Mouse (Mus musculus) limb, embryonic 11.5 days (tissue): ENCODE measurements at regions not wholly inside any gene's neighbourhood (a gene's known extent, or its start where the extent isn't known, plus 50 kb on each side); places are given as distances from the start of the nearest gene placed in this dataset.

Experiments
- ATAC-seq: fragments of 200-750 bp; cut with Nextera tagmentation; 2 replicates; pipeline ENCODE4 v1.8.0; 2017; ENCODE audit warnings: low read depth; ENCODE audit not compliant: insufficient number of reproducible peaks, low FRiP score, low TSS enrichment
- DNase-seq: peaks from one replicate; pipeline ENCODE4 v3.0.0-alpha.2; 2015; ENCODE audit warnings: low spot score
- H3K27ac ChIP-seq: fragments of 300-500 bp; sonication (generic); replicated peaks from 2 replicates; pipeline ENCODE4 v1.5.1; 2014; ENCODE audit warnings: low read depth, mild to moderate bottlenecking, low read length
- H3K27me3 ChIP-seq: fragments of 300-500 bp; sonication (generic); 2 replicates; pipeline ENCODE4 v1.6.1; 2014; ENCODE audit warnings: mild to moderate bottlenecking, low read length, mixed read lengths; ENCODE audit not compliant: control insufficient read depth, insufficient read depth
- H3K36me3 ChIP-seq: fragments of 300-500 bp; sonication (generic); 2 replicates; pipeline ENCODE4 v1.6.1; 2014; ENCODE audit warnings: mild to moderate bottlenecking, low read length, moderate library complexity, mixed read lengths; ENCODE audit not compliant: control insufficient read depth, insufficient read depth
- H3K4me1 ChIP-seq: fragments of 300-500 bp; sonication (generic); 2 replicates; pipeline ENCODE4 v1.6.1; 2014; ENCODE audit warnings: low read length, mixed read lengths; ENCODE audit not compliant: control insufficient read depth, insufficient read depth
- H3K4me2 ChIP-seq: fragments of 300-500 bp; sonication (generic); 2 replicates; pipeline ENCODE4 v1.6.1; 2014; ENCODE audit warnings: low read depth, mild to moderate bottlenecking, moderate library complexity; ENCODE audit not compliant: severe bottlenecking
- H3K4me3 ChIP-seq: fragments of 300-500 bp; sonication (generic); 2 replicates; pipeline ENCODE4 v1.5.1; 2014; ENCODE audit warnings: low read depth, low read length
- H3K9ac ChIP-seq: fragments of 300-500 bp; sonication (generic); 2 replicates; pipeline ENCODE4 v1.6.1; 2014; ENCODE audit warnings: mild to moderate bottlenecking, low read length
- H3K9me3 ChIP-seq: fragments of 300-500 bp; sonication (generic); 2 replicates; pipeline ENCODE4 v1.6.1; 2016; ENCODE audit warnings: low read length; ENCODE audit not compliant: control insufficient read depth
- WGBS: fragments of 180-500 bp; shearing (Covaris S2); extraction: QIAGEN DNeasy Blood & Tissue Kit; methylation state at CpG from one replicate; pipeline ENCODE4 v1.1.7; 2014; 5-methylcytosine and 5-hydroxymethylcytosine counted together

GRCm38 (mm10) chr1:78876156-78876555, 59.6 kb downstream of the Kcne4 start:
- H3K9ac ChIP-seq: no peak overlapping the region
- 86% methylated on average over 3 of the region's 3 CpGs for WGBS
- ATAC-seq: no peak

GRCm38 (mm10) chr1:78879246-78879645, 62.7 kb downstream of the Kcne4 start:
- 84% methylated on average over 2 of the region's 2 CpGs for WGBS
- no peak for ATAC-seq

More at GRCm38 (mm10) chr1:78876156-78876555, 59.6 kb downstream of the Kcne4 start:
- no peaks in the 10 kb centered on the region for H3K9me3 ChIP-seq
- no peak for DNase-seq
- no peak overlapping the region for H3K4me2 ChIP-seq
- no peaks in the 10 kb centered on the region for H3K4me1 ChIP-seq
- H3K27ac ChIP-seq: no peak overlapping the region
- H3K36me3 ChIP-seq: no peaks in the 10 kb centered on the region
- no peaks in the 10 kb centered on the region for H3K27me3 ChIP-seq
- no peak overlapping the region for H3K4me3 ChIP-seq

GRCm38 (mm10) chr1:78882455-78882854, 65.9 kb downstream of the Kcne4 start:
- ATAC-seq: no peak

More at GRCm38 (mm10) chr1:78879246-78879645, 62.7 kb downstream of the Kcne4 start:
- Histone ChIP-seq H3K4me1 (no peaks in the 10 kb centered on the region), H3K27me3 (no peaks in the 10 kb centered on the region), H3K9me3 (no peaks in the 10 kb centered on the region), H3K4me3 (no peak overlapping the region), H3K9ac (no peak overlapping the region), H3K27ac (no peak overlapping the region), H3K36me3 (no peaks in the 10 kb centered on the region), H3K4me2 (no peak overlapping the region)
- no peak for DNase-seq

GRCm38 (mm10) chr1:78889241-78889640, 72.7 kb downstream of the Kcne4 start:
- DNase-seq: no peak
- Histone ChIP-seq H3K4me1 (no peaks in the 10 kb centered on the region), H3K27me3 (no peaks in the 10 kb centered on the region), H3K4me3 (no peak overlapping the region), H3K27ac (no peak overlapping the region), H3K36me3 (no peaks in the 10 kb centered on the region), H3K4me2 (no peak overlapping the region), H3K9ac (no peak overlapping the region), H3K9me3 (no peaks in the 10 kb centered on the region)
- no peak for ATAC-seq
- WGBS: 84% methylated on average over 9 of the region's 9 CpGs

More at GRCm38 (mm10) chr1:78882455-78882854, 65.9 kb downstream of the Kcne4 start:
- no peak overlapping the region for H3K4me3 ChIP-seq
- H3K27me3 ChIP-seq: no peaks in the 10 kb centered on the region
- WGBS: 88% methylated on average over 3 of the region's 3 CpGs
- no peaks in the 10 kb centered on the region for H3K36me3 ChIP-seq
- H3K4me2 ChIP-seq: no peak overlapping the region
- H3K9ac ChIP-seq: no peak overlapping the region
- no peaks in the 10 kb centered on the region for H3K4me1 ChIP-seq
- H3K9me3 ChIP-seq: no peaks in the 10 kb centered on the region
- DNase-seq: no peak
- H3K27ac ChIP-seq: no peak overlapping the region

GRCm38 (mm10) chr1:78891344-78891743, 74.8 kb downstream of the Kcne4 start:
- no peaks in the 10 kb centered on the region for H3K9me3 ChIP-seq
- H3K4me1 ChIP-seq: no peaks in the 10 kb centered on the region
- DNase-seq: no peak
- no peak overlapping the region for H3K4me3 ChIP-seq
- H3K36me3 ChIP-seq: no peaks in the 10 kb centered on the region
- no peak for ATAC-seq
- no peak overlapping the region for H3K9ac ChIP-seq
- H3K4me2 ChIP-seq: no peak overlapping the region
- no peaks in the 10 kb centered on the region for H3K27me3 ChIP-seq
- 95% methylated on average over 3 of the region's 3 CpGs for WGBS
- no peak overlapping the region for H3K27ac ChIP-seq

- no peaks in the 10 kb centered on the region for H3K27me3 ChIP-seq
- DNase-seq: no peak
- no peak overlapping the region for H3K27ac ChIP-seq
- no peak for ATAC-seq
- H3K9ac ChIP-seq: no peak overlapping the region
- H3K36me3 ChIP-seq: no peaks in the 10 kb centered on the region
- no peak overlapping the region for H3K4me3 ChIP-seq
- no peaks in the 10 kb centered on the region for H3K9me3 ChIP-seq
- H3K4me1 ChIP-seq: no peaks in the 10 kb centered on the region
- WGBS: 80% methylated on average over 4 of the region's 4 CpGs
- H3K4me2 ChIP-seq: no peak overlapping the region
Measured at GRCm38 (mm10) chr1:78894301-78894700, 77.7 kb downstream of the Kcne4 start.

GRCm38 (mm10) chr1:78895112-78895511, 78.6 kb downstream of the Kcne4 start:
- DNase-seq (no peak), ATAC-seq (no peak)
- WGBS: 94% methylated on average over 2 of the region's 2 CpGs
- Histone ChIP-seq H3K36me3 (no peaks in the 10 kb centered on the region), H3K9ac (no peak overlapping the region), H3K27ac (no peak overlapping the region), H3K4me3 (no peak overlapping the region), H3K4me2 (no peak overlapping the region), H3K27me3 (no peaks in the 10 kb centered on the region), H3K9me3 (no peaks in the 10 kb centered on the region), H3K4me1 (no peaks in the 10 kb centered on the region)

GRCm38 (mm10) chr1:78907591-78907990, 91.0 kb downstream of the Kcne4 start:
- 86% methylated on average over 1 of the region's 1 CpGs for WGBS
- ATAC-seq (no peak), DNase-seq (no peak)
- Histone ChIP-seq H3K4me1 (no peaks in the 10 kb centered on the region), H3K4me3 (no peak overlapping the region), H3K27me3 (no peaks in the 10 kb centered on the region), H3K4me2 (no peak overlapping the region), H3K36me3 (no peaks in the 10 kb centered on the region), H3K27ac (no peak overlapping the region), H3K9me3 (no peaks in the 10 kb centered on the region), H3K9ac (no peak overlapping the region)

GRCm38 (mm10) chr1:78907991-78908390, 91.4 kb downstream of the Kcne4 start:
- Histone ChIP-seq H3K9me3 (no peaks in the 10 kb centered on the region), H3K4me3 (no peak overlapping the region), H3K36me3 (no peaks in the 10 kb centered on the region), H3K4me1 (no peaks in the 10 kb centered on the region), H3K27ac (no peak overlapping the region), H3K9ac (no peak overlapping the region), H3K4me2 (no peak overlapping the region), H3K27me3 (no peaks in the 10 kb centered on the region)
- ATAC-seq (no peak), DNase-seq (no peak)
- 58% methylated on average over 5 of the region's 5 CpGs for WGBS
